Mouse (Mus musculus): ENCODE measurements around the gene C2cd5. TPM values are rescaled to one million over a fixed set of nuclear protein-coding genes. Genes with fewer than 3 reads are reported as not detected.
"Not testable (repeated sequence)": the region's sequence is repeated elsewhere in the genome, so short reads cannot be mapped to it uniquely, and the experiment has no call there.

C2cd5 gene
- total RNA-seq, 2 experiments from 2014 or later, result 79.8 to 102 TPM

DNA sequence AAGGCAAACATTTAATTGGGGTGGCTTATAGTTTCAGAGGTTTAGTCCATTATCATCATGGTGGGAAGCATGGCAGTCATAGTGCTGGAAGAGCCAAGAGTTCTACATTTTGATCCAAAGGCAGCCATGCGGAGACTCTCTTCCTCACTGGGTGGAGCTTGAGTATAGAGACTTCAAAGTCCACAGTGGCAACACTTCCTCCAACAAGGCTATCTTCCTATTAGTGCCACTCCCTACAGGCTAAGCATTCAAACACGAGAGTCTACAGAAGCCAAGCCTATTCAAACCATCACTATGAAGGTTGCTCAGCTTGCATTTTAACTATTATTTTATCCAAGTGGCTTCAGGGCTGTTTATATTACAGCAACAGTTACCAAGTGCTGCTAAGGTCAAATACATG is 65.4 kb downstream of the C2cd5 start:
- intact Hi-C loops (cut with DNase I), result no loop called here
- DNase-seq (ENCODE audit: low spot score in 2 of 2), result no peak

DNA sequence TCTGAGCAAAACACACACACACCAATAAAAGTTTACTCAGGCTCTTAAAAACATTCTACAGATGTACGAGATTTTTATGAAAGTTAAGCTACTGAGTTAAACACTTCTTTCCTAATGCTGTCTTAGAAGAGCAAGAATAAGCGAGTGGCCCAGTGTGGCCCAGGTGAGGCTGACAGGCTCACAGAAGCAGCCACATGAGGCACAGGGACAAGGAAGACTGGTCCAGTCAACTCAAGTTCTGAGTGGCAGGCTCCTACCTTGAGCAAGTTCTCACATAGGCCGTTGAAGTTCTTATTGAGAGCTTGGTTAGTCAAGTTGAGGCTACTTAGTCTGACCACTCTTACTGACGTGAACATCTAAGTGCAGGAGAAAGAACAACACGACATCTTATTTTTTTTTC is 69.4 kb downstream of the C2cd5 start:
- intact Hi-C loops (cut with DNase I), result no loop called here
- no peak for DNase-seq (ENCODE audit: low spot score in 2 of 2)

DNA sequence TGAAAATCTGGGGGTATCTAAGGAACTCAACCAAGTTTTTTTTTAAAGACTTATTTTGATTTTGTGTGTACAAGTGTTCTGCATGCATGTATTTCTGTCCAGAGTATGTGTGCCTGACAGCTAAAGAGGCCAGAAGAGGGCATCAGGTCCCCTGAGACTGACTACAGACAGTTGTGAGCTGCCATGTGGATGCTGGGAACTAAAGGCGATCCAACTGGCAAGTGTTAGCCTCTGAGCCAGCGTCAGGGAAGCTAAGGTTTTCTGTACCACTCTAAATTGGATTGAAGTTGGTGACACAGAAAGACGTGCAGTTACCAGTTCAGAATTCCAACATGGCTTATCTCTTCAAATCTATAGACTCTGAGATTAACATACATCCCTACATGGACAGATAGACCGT is 72.0 kb downstream of the C2cd5 start:
- DNase-seq (ENCODE audit: low spot score in 2 of 2), result no peak
- intact Hi-C loops (cut with DNase I), result no loop called here

DNA sequence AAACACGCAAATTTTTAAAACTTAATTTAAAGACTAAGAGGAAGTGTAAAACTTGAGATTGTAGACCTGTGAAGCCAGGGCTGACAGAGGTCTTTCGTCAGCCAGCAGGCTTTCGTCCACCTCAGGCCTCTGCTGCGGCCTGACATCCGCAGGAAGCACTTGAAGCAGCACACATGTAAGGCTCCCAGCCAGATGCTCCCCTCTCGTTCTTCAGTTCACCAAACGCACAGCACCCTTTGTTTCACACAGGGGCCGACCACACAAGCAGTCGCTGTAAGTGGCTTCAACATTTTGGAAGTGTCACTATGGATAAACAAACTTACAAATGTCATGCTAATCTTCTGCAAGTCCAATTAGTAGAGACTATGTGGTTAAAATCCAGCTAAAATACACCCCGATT is 72.5 kb downstream of the C2cd5 start:
- intact Hi-C loops (cut with DNase I), result no loop called here
- DNase-seq (ENCODE audit: low spot score in 2 of 2), result no peak

DNA sequence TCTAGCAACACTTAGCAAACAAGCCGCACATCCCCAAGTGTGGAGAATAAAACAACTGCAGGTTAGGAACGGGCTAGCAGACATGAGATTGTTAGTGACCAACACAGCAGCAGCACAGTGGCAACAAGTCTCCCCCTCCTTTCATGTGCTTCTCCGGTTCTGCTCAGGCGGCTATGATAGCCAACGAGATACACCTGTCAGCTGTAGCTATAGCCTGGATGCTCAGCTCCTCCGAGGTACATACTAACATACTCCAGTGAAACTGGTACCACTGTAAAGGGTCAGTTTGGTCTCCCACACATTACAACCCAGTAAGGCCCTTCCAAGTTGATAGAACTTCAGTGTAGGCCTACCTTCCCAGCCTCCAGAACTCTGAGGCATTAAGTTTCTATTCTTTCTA is 76.2 kb downstream of the C2cd5 start:
- intact Hi-C loops (cut with DNase I), result no loop called here
- DNase-seq (ENCODE audit: low spot score in 2 of 2), result no peak

DNA sequence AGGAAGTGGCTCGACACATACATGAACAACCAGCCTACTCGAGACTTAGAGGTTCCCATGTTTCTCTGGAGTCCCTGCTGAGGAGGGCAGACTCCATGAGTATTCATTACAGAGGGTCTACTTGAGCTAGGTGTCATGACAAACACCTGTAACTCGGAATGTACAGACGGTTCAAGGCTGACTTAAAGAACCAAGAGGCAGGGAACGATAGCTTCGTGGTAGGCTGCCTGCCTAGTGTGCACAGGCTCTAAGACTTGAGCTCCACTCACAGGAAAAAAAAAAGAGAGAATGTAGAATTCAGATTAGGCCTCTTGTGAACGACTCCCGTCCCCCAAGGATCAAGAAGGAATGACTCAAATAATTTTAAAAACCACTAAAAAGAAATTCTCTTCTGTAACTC is 78.2 kb downstream of the C2cd5 start:
- intact Hi-C loops (cut with DNase I), result no loop called here
- DNase-seq (ENCODE audit: low spot score in 2 of 2), result no peak

DNA sequence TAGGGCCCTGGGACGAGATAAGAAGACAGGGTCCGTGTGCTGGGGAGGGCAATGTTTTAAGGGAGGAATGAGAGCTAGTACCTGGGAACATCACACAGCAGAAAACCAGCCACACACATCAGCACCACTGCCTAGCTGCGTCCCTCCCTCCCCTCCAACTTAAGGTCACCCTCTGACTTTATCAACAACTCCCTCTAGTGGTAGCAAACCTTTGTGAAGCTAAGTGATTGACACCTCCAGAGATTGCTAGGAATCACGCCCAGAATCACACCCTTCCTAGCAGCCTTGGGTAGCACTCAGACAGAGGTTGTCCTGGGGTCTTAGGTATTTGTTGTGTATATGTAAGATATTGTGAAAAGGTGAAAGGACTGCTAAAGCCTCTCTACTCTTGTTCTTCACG is 79.3 kb downstream of the C2cd5 start:
- no peak for DNase-seq (ENCODE audit: low spot score in 2 of 2)
- intact Hi-C loops (cut with DNase I), result no loop called here

DNA sequence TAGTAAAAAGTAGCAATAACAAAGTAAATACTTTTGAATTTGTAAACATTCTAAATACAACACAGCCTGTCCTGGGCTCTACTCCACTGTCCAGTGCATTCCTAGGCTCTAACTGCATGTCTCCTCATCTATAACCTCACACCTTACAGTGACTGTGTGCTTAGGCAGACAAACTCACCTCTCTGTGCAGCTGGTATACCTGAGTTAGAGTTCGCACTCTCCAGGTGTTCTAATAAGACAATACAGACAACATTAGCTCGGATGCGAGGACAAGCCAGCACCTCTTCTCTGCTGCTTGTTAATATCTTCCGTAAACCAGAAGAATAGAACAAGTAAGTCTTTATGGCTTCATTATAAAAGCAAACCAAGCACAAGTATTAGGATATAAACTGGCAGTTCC is 79.8 kb downstream of the C2cd5 start:
- intact Hi-C loops (cut with DNase I), result no loop called here
- no peak for DNase-seq (ENCODE audit: low spot score in 2 of 2)

DNA sequence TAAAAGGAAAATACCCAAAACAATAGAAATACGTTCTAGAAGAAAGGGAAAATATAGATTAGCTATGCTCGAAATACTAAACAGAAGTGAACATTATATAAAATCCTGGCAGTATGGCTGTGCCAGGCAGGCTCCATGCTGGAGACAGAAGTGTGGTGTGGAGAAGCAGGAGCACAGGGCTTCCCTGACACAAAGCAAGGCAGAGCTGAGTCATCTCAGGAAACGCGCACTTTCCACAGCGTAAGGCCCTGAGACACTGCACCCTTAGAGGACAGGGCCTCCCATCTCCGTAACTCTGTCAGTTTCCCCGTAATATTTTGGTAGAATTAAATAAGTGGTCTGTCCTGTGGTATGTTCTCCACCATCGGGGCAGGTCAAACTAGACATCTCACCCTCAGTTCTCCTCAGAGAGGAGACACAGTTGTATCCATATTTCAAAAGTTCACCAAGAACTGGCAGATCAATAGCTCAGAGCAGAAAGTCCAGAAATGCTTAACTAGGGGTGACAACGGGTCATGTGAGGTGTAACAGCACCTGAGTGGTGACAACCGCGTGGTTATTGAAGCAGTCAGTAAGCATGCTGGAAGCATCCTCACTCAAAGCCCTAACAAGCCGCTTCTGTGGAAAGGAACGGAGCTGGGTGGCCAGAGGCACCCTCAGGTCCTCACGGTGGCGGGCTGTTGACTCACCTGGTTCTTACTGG is 87.3 kb downstream of the C2cd5 start:
- peak in 1 of 2 experiments; percentile 16 for DNase-seq (ENCODE audit: low spot score in 2 of 2)
- intact Hi-C loops (cut with DNase I), result no loop called here

DNA sequence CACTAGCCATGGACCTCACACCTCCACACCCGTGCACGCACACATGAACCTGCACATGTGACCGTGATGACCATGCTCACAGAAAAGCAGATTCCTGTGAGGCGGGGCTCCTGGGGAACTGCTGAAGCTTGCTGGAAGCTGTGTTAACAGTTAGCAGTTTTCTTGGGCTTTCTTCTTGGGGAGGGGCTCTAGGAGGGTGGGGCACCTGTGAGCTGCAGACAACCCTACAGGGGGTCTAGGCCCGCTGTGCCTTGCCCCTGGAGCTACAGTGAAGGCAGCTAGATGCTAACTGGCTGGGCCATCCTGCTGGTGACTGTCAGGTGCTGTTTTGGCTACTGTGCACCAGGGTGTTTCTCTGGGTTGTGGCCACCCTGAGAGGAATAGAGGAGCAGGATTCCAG is 91.1 kb downstream of the C2cd5 start:
- no peak for DNase-seq (ENCODE audit: low spot score in 2 of 2)
- intact Hi-C loops (cut with DNase I), result no loop called here

DNA sequence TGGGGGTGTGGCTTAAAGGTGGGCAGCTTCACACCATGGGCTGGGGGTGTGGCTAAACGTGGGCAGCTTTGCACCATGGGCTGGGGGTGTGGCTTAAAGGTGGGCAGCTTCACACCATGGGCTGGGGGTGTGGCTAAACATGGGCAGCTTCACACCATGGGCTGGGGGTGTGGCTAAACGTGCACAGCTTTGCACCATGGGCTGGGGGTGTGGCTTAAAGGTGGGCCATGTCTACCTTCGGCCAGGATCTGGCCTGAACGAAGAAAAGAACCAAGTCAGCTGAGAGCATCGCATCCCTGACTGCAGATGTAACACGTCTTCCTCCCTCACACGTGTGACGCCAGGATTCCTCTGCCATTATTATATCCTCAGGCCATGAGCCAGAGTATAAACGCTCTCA is 94.7 kb downstream of the C2cd5 start:
- DNase-seq (ENCODE audit: low spot score in 2 of 2); intact Hi-C loops (cut with DNase I): not testable (repeated sequence)

DNA sequence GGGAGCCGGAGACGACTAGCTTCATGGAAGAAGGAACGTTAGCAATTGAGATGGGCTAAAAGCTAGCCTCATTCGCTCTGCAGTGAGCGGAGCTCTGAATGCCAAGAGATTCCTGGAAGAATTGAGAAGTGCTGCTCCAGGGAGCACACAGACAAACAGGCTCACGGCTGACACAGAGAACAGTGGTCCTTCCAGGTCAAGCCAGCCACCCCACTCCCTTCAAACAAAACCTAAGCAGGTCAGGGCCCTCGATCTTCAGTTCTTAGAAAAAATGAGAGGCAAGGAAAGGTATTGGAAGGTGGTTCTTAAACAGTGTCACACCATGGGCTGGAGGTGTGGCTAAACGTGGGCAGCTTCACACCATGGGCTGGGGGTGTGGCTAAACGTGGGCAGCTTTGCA is 95.1 kb downstream of the C2cd5 start:
- no peak for DNase-seq (ENCODE audit: low spot score in 2 of 2)
- intact Hi-C loops (cut with DNase I), result no loop called here

DNA sequence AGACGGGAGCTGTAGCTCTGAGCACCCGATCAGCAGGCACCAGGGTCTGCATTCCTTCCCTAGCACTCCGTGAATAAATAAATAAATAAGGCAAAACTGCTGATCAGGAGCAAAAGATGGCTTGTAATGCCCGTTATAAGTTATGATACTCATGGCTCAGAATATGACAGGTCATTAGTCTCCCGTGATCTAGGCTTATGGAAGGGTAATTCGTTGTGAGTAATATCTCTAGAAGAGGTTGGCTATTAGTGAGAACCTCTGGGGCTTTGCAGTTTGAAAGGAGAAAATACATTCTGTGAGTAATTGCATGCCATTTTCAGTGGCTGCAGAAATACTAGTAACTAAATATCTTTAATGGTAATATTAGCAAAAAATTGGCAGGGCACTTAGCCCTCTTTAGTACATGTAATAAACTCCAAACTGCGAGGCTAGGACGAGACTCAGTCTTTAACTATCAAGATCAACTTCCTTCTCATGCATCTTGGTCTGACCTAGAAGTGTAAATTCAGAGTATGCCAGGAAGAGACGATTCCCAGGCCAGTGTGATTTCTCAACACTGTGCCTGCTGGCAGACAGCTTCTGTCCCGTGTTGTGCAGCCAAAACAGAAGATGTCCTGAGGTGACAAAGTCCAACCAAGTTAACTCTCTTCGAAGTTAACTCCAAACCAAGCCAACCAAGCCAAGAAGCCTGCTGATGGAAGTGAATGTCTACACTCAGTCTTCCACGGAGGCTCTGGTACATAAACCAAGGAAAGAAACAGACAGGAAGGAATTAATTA is 101.5 kb downstream of the C2cd5 start:
- intact Hi-C loops (cut with DNase I), result no loop called here
- no peak for DNase-seq (ENCODE audit: low spot score in 2 of 2)

DNA sequence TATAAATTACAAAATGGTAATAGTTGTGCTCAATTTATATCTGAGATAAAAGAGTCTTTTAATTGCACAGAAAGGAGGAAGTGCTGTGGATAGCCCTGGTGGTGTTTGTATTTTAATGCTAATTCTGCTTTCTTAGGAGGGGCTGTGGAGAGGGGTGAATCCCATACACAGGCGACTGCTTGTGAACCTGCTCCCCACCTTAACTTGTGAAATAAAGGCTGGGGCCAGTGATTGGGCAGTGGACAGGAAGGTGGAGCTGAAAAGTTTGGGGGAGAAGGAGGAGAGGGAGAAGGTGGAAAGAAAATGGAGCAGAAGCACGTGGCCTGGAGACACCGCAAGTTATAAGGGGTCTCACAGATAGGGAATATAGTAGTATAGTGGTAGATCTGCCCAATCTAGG is 103.1 kb downstream of the C2cd5 start:
- DNase-seq (ENCODE audit: low spot score in 2 of 2), result no peak
- intact Hi-C loops (cut with DNase I), result no loop called here

DNA sequence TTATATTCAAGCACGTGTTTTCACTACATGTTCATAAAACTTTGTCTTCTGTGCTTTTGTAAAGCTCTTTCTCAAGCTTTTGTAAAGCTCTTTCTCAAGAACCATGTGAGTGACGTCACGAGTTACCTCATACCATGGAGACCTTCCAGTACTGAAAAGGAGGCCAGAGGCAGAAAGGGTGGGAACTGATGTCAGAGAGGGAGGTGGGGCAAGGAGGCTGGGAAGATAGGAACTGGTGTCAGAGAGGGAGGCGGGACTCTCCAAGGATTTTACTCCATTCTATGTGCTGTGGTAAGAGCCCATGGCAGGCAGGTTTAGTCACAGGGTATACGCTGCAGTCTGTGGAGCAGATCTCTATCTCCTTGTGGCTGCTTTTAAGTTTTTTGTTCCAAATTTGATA is 104.4 kb downstream of the C2cd5 start:
- DNase-seq (ENCODE audit: low spot score in 2 of 2), result no peak
- intact Hi-C loops (cut with DNase I), result no loop called here

DNA sequence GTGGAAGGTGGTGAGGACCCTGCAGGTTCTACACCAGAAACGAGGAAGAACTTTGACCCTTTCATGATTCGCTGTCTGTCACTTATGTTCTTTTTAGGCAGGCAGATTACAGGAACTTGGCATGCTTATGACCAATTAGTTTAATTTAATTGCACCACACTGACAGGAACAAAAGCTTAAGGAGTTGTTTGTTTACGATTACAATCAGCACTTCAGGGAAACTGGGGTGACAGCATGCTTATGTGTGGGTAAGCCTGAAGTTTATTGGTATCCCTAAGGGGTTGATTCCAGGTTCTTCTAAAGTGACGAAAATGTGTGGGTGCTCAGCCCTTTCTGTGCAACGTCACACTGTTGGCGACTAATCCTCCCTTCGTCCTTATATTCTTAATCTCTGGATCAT is 105.1 kb downstream of the C2cd5 start:
- intact Hi-C loops (cut with DNase I), result no loop called here
- DNase-seq (ENCODE audit: low spot score in 2 of 2), result no peak

DNA sequence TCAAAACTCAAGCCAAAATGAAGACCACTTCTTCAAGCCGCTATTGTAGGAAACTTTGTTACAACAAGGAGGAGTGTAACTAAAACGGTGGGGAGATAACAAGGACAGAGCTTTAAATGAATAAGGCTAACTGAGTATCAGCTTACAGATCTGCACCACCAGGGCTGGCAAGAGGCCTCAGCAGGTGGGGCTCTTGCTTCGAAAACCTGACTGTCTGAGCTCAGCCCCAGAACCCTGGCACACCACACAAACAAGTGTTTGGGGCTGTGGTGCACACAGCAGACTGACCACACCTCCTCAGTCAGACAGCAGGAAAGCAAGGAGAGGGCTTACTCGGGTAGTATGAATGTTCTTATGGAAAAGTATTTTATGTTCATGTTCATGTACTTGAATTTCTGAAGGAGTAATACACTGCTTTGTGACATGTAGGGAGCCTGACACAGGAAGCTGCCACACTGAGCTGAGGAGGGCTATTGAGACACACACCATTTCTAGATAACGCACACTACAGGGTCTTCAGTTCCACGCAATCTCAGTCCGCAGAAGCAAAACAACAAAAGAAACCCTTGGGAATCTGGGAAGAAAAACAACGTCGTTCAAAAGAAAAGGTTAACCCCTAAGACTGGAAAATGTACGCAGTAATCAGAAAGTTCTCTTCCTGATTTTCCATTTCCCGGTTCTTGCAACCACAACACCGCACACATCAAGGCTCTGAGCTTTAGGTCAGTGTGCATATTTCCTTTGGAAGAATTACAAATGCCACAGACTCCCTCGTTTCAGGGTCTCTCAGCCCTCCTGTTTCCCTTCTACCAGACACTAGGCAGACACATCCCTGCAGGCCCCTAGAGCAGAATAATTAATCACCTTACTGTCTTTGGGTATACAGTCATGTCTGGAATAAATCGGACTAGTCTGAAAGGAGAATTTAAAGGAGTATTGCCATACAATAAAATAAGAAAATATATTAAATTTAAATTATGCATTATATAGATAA is 105.9 kb downstream of the C2cd5 start:
- intact Hi-C loops (cut with DNase I), result no loop called here
- no peak for DNase-seq (ENCODE audit: low spot score in 2 of 2)

DNA sequence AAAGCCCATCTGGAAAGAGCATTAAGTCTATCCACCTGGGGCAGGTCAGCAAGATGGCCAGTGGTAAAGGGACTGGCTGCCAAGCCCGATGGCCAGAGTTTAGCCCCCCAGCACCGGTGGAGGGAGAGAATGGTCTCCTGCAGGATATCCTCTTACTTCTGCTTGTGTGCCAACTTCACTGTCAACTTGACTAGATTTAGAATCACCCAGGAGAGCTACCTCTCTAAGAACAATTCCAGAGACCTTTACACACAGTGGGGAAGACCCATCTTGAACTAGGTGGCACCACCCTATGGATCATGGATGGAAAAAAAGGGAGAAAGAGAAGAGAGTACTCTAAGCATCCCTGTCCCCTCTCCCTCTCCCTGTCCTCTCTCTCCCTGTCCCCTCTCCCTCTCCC is 107.0 kb downstream of the C2cd5 start:
- intact Hi-C loops (cut with DNase I), result no loop called here
- DNase-seq (ENCODE audit: low spot score in 2 of 2), result no peak

DNA sequence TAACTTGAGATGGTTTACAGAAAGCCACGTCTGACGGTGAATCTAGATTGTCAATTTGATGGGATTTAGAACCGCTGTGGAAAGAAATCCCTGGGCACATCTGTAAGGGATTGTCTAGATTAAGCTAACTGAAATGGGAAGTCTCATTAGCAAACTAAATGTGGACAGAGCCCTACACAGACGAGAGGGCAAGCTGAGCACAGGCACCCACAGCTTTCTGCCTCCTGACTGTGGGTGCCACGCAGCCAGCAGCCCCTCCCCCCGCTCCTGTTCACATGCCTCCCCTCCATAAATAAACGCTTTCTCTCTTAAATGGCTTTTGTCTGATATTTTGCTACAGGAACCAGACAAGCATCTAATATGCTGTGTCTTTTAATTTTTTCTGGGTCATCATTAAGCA is 107.8 kb downstream of the C2cd5 start:
- DNase-seq (ENCODE audit: low spot score in 2 of 2), result no peak
- intact Hi-C loops (cut with DNase I), result no loop called here

DNA sequence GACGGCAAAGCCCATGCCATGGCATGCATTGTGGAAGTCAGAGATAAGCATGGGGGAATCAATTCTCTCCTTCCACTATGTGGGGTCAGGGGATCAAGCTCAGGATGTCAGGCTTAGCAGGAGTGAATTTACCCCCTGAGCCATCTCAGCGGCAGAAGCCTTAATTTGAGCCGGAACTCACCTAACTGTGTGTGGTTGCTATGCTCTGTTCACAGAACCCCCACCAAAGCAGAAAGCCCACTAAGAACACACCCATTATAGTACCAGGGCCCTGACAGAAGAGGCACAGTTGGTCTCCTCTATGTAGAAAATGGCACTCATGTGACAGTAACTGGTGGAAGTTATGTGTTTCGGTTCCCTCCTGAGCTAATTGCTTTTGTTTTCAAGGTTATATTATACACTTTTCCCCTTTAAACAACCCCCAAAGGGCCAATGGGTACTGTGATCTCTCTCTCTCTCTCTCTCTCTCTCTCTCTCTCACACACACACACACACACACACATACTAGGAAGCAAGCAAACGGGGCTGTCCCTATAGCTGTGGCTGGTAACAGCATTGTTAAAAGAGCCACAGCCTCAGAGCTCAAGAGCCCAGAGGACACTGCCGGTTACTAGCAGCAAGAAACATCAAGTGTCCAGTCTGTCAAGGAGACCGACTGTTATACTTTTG is 108.4 kb downstream of the C2cd5 start:
- intact Hi-C loops (cut with DNase I), result no loop called here
- no peak for DNase-seq (ENCODE audit: low spot score in 2 of 2)
